Mouse (Mus musculus): ENCODE results near the gene Serpina11.

Serpina11 gene

GRCm38 (mm10) chr12:103989857-103990256, at the start of gene Serpina11:
Gene Serpina11, minus strand, starts transcription at chr12:103989957.
- no peak for DNase-seq (ENCODE audit: low read depth, low spot score)

DNA sequence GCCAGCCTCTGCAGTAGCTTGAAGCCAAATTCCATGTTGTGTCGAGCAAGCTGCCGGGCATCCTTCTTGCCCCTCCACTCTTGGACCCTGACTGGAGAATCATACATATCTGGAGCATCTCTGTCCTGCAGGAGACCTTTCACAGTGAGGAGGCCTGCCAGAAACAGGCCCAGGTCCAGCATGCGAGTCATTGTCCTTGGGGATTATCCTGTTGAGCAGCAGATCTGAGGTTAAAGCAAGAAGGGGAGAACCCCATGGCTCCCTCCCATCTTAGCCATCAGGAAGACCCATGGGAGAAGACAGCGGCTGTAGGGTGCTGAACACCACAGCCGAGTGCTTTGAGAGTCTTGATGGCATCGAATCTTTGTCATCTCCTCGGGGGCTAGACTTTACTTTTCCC, 48.4 kb upstream of the Serpina11 start:
- no peak for DNase-seq (ENCODE audit: low read depth, low spot score)

DNA sequence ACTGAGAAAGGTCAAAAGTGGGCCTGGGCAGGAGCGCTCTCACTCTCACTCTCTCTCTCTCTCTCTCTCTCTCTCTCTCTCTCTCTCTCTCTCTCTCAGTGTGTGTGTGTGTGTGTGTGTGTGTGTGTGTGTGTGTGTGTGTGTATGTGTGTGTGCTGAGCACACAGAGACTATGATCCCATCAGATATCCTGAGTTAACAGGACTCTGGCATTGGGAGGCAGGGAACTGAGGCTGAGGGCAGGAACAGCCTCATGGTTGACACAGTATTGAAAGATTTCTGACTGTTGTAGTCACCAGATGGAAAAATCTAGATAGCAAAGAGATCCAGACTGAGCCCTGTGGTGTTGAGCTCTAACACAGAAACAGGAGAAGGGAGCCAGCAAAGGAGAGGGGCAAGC, 44.0 kb upstream of the Serpina11 start:
- no peak for DNase-seq (ENCODE audit: low read depth, low spot score)

DNA sequence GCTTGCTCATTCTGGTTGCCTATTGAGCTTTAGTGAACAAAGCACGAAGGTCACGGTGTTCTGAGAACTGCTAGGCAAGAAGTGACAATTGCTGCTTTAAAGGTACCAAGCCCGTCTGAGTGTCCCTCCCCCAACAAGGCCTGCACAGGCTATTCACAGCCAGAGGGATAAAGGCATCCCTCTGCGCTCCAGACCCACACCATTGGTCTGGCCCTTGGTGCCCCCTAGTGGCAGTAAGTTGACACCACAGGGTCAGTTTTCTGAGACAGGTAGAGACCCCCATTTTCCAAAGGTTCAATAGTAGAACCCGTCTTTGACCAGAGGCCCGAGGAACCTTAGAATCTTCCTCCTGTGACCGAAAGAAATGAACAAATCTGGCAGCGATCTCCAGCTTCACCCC, 40.2 kb upstream of the Serpina11 start:
- peak; percentile 28 for DNase-seq (ENCODE audit: low read depth, low spot score)

GRCm38 (mm10) chr12:104015280-104015679, 25.5 kb upstream of the Serpina11 start:
- peak; percentile 16 for DNase-seq (ENCODE audit: low read depth, low spot score)

- DNase-seq (ENCODE audit: low read depth, low spot score): no peak
Observed at GRCm38 (mm10) chr12:104013620-104014019, 23.9 kb upstream of the Serpina11 start, which contains the start of gene Serpina9. Gene Serpina9, minus strand, starts transcription at chr12:104013755.

DNA sequence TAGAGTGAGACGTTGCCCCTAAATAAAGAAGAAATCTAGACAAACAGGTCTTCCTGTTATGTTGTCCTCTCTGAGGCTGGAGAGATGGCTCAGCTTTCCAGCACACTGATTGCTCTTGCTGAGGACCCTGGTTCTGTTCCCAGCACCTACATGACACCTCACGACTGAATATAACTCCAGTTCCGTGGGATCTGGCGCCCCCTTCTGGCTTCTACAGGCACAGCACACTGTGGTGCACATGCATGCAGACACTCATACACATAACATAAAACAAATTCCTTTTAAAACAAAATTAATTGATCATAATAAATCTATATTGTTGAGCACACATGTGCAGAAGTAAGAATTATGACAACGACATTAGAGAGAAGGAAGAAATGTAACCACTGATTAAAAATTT, 14.9 kb upstream of the Serpina11 start:
- no peak for DNase-seq (ENCODE audit: low read depth, low spot score)

- no peak for DNase-seq (ENCODE audit: low read depth, low spot score)
Observed at GRCm38 (mm10) chr12:104003238-104003612, 13.5 kb upstream of the Serpina11 start.

GRCm38 (mm10) chr12:104002569-104003237, 12.9 kb upstream of the Serpina11 start:
- DNase-seq (ENCODE audit: low read depth, low spot score): no peak

DNA sequence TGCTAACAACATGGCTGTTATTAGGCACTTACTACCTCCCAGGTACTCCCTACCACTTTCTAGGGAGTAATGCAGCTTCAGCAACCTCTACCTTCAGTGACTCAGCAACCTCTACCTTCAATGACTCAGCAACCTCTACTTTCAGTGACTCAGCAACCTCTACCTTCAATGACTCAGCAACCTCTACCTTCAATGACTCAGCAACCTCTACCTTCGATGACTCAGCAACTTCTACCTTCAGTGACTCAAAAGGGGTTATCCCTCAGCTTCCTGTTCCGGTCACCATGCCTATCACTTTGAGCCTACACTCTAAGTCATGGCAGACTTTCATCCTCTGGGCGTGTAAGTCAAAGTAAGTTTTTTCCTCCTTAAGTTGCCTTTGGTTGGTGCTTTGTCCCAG, 10.8 kb upstream of the Serpina11 start:
- DNase-seq (ENCODE audit: low read depth, low spot score): peak; percentile 12

GRCm38 (mm10) chr12:103999611-104000010, 9.9 kb upstream of the Serpina11 start:
- no peak for DNase-seq (ENCODE audit: low read depth, low spot score)

- no peak for DNase-seq (ENCODE audit: low read depth, low spot score)
Observed at GRCm38 (mm10) chr12:103996513-103996912, 6.8 kb upstream of the Serpina11 start.

DNA sequence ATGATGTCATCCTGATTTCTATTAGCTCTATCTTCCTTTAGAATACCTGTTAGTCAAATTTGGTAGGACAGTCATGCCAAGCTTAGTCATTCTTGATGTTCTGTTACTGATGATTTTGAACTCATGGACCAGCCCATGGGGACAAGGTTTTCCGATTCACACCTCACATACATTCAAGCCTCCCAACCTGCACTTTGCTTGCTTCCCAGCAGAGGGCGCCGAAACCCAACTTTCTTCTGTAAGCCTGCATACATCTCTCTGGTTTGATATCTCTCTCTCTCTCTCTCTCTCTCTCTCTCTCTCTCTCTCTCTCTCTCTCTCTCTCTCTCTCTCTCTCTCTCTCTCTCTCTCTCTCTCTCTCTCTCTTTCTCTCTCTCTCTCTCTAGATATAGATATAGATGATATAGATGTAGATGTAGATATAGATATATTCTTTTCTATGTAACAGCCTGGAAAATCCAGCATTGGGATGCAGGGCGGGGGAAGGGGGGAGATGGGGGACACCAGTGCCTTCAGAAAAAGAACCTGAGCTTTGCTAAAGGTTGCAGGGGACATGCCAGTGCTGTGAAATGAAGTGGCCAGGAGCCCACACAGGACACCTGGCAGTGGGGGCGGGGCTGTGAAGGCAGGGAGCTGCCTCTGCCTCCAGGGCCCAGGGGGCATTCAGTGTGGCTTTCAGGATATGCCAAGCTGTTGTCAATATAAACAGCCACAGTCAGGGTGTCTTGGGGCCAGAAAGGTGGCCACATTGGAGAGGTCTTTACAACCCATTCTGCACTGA, 5.7 kb upstream of the Serpina11 start:
- DNase-seq (ENCODE audit: low read depth, low spot score): peak; percentile 80

DNA sequence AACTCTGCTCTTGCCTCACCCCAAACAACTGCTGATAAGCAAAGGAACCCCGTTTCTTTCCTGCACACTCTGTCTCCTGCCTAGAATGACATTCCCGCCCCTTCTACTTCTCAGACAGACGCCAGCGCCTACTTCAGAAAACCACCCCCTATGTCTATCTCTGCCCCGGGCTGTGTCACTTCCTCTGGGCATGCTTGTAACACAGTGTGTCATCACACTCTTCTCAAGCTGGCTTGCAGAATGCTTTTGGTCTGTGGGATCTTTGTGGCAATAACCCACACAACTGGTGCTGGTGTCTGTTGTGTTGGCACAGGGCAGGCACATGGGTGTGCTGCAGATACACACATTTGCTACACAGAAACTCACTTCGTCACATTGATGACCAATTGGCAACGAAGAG, 3.2 kb upstream of the Serpina11 start:
- DNase-seq (ENCODE audit: low read depth, low spot score): no peak

- no peak for DNase-seq (ENCODE audit: low read depth, low spot score)
Observed at GRCm38 (mm10) chr12:103989514-103989767, 316 bp downstream of the Serpina11 start.

DNA sequence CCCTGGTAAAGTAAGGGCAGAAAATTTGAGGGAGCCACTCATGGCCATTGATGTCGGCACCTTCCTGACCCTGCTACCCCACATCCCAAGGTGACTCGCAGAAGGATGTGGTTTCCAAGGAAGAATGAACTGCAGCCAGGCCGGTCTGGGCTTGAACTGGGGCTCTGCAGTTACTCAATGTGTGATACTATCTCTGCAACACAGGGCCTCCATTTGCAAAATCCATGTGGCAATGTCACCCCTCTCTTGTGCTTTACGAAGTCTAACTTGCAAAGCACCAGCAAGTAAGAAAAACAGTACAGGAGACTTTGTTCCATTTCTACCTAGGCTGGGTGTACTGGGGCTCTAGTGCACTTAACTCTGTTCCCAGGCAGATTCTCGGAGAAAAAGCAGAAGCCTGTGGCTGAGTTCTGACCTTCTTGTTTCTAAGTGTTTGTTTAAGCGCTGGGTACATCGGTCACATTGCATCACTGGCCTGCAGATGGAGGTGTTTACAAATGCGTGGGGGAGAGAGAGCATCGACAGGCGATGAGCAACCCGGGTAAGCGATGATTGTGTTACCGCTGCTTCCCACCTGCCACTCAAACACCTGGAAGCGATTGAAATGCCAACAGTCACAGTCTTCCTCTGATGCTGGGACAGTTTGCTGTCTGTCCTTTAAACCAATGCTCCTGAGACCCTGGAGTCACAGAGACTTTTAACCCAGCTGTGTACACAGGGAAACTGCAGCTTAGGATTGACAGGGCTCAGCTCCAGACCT, 823 bp downstream of the Serpina11 start:
- no peak for DNase-seq (ENCODE audit: low read depth, low spot score)

DNA sequence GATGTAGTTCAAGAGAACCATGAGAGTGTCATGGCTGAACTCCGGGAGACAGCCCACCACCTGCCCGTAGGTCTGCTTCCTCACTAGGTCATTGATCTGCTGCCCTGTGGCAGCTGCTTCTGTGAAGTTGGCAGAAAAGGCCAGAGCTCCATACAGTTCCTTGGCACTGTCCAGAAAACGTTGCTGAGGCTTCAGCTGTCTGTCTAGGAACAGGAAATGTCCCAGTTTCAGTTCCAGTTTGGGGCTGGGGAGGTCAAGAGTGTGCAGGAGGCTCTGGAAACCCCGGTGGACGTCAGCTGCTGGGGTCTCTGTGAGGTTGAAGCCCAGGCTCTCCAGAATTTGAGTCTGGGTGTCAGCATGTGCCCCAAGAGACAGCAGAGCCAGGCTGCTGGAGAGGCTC, 3.9 kb downstream of the Serpina11 start:
- DNase-seq (ENCODE audit: low read depth, low spot score): no peak

GRCm38 (mm10) chr12:103984935-103985334, 4.8 kb downstream of the Serpina11 start:
- DNase-seq (ENCODE audit: low read depth, low spot score): peak; percentile 51

GRCm38 (mm10) chr12:103981646-103982360, 8.0 kb downstream of the Serpina11 start:
- no peak for DNase-seq (ENCODE audit: low read depth, low spot score)

DNA sequence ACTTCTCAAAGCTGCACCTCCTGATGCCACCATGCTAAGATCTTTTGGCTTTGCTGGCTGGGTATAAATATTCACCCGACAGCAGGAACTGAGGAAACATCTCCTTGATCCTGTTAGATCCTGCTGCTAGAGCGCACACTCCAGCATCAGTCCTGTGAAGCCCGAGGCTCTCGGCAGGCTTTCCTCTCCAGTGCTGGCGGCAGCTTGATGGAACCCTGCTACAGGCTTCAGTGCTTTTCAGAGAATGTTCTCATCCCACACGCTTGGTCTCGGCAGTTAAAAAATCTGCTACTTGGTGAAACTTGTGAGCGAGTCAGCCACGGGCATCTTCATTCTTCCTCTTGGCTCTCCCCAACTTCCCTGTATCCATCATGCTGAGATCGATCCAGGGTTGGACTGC, 11.5 kb downstream of the Serpina11 start:
- no peak for DNase-seq (ENCODE audit: low read depth, low spot score)

- peak; percentile 31 for DNase-seq (ENCODE audit: low read depth, low spot score)
Observed at GRCm38 (mm10) chr12:103977846-103978245, 11.9 kb downstream of the Serpina11 start.

GRCm38 (mm10) chr12:103977060-103977459, 12.7 kb downstream of the Serpina11 start:
- no peak for DNase-seq (ENCODE audit: low read depth, low spot score)

Measured in CD4-positive, CD25-positive, alpha-beta regulatory T cell, adult 2 months (primary cell).